Mouse (Mus musculus): Measurements from ENCODE around the gene Nipal4.

Nipal4 gene

GRCm38 (mm10) chr11:46157462-46157861 lies 8.8 kb downstream of the Nipal4 start:
- no peak for DNase-seq (ENCODE audit: low spot score)

DNA sequence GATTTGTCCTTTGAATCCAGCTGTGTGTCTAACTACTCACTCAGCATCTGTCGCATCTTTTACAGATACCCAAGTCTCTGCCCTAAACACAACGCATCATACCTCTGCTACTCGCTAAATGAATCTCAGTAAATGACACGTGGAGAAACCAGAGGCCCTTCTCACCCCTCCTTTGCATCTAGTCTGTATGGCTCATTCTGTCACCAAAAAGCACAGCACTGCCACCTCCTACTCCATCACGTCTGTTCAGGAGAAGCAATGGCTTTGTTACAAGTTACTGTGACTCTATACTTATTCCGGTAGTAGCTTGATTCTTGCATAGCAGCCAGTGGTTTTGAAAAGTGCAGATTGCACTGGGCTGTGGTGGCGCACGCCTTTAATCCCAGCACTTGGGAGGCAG lies 9.4 kb downstream of the Nipal4 start:
- no peak for DNase-seq (ENCODE audit: low spot score)

DNA sequence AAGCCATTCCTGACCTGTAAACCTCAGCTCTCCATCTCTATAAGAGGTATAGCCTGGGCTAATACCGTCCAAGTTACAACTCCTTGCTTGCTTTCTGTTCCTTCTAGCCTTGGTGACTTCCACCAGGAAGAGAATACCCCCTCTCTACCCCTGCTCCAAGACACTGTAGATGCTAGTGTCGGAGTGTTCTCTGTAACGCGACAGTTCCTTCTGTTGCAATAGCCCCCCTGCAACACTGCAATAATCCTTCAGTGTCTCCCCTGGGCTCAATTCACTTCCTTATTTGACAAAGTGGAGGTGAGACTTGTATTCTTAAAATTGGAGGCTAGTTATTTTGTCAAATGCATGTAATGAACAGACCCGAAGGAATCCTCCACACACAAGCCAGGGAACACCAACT lies 19.7 kb downstream of the Nipal4 start:
- DNase-seq (ENCODE audit: low spot score) = no peak

- no peak for DNase-seq (ENCODE audit: low spot score)
Observed at GRCm38 (mm10) chr11:46145163-46145875, 21.0 kb downstream of the Nipal4 start.

- DNase-seq (ENCODE audit: low spot score) = no peak
Observed at GRCm38 (mm10) chr11:46143342-46143741, 23.0 kb downstream of the Nipal4 start.

GRCm38 (mm10) chr11:46134899-46135298 lies 31.4 kb downstream of the Nipal4 start:
- no peak for DNase-seq (ENCODE audit: low spot score)

- no peak for DNase-seq (ENCODE audit: low spot score)
Observed at GRCm38 (mm10) chr11:46131022-46131986, 35.0 kb downstream of the Nipal4 start.

- no peak for DNase-seq (ENCODE audit: low spot score)
Observed at GRCm38 (mm10) chr11:46128548-46128945, 37.8 kb downstream of the Nipal4 start.

GRCm38 (mm10) chr11:46127621-46128547 lies 38.4 kb downstream of the Nipal4 start:
- peak; percentile 56 for DNase-seq (ENCODE audit: low spot score)

- DNase-seq (ENCODE audit: low spot score) = no peak
Observed at GRCm38 (mm10) chr11:46126827-46127410, 39.4 kb downstream of the Nipal4 start.

GRCm38 (mm10) chr11:46126317-46126716 lies 40.0 kb downstream of the Nipal4 start:
- no peak for DNase-seq (ENCODE audit: low spot score)

DNA sequence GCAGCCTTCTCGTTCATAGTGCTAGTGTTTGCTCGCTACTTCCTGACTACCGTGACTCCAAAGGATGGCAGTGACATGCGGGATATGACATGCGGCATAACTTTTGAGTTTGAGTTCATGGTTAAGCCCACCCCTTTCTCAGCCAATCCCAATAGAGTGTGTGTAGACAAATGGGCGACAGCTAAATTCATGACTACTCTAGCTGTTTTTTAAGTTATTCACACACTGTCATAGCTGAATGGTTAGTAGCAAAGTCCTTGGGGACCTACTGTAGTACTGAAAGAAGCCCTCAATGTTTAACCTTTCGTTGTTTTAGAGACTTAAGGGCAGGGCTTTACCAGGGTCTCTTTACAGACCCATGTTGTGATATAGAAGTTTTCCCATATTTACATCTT lies 40.5 kb downstream of the Nipal4 start:
- DNase-seq (ENCODE audit: low spot score) = no peak

- no peak for DNase-seq (ENCODE audit: low spot score)
Observed at GRCm38 (mm10) chr11:46125093-46125834, 41.0 kb downstream of the Nipal4 start.

DNA sequence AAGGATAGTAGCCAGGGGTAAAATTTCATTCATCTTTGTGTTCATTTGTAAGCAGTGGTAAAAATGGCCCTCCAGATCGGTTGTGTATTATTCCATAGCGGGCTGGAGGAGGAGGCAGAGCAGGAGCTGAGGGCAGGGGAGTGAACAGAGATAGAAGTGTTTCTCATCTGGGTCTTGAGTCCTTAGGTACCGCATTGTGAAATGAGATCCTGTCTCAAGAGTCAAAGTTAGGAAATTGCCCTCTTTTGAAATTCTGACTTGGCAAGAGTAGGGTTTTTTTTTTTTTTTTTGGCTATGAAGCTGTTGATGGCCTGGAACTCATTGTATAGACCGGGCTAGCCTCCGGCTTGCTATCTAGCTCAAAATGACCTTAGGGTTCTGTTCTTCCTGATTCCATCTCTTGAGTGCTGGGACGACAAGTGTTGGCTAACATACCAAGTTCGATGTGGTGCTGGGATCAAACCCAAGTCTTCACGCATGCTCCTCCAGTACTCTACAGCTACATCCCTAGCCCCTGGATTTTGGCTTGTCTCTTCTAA lies 42.9 kb downstream of the Nipal4 start:
- DNase-seq (ENCODE audit: low spot score) = no peak

- no peak for DNase-seq (ENCODE audit: low spot score)
Observed at GRCm38 (mm10) chr11:46122875-46123274, 43.4 kb downstream of the Nipal4 start.

DNA sequence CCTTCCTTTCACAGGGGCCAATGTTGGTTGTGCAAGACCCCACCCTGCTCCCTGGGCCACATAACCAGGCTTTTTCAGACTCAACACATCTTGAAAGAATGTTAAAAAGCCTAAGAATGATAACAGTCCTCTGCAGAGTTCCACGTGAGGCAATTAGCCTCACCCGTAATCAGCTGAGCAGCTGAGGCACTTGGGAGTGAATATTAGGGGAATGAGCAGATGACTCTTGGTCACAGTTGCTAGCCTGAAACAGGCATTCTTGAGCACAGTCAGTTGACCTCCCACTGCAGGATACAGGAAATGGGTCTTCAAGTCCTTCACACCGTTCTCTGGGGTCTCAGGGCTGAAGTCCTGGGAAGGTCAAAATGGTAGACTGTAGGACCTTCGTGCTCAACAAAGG lies 44.6 kb downstream of the Nipal4 start:
- DNase-seq (ENCODE audit: low spot score) = no peak

- no peak for DNase-seq (ENCODE audit: low spot score)
Observed at GRCm38 (mm10) chr11:46120084-46120483, 46.2 kb downstream of the Nipal4 start.

DNA sequence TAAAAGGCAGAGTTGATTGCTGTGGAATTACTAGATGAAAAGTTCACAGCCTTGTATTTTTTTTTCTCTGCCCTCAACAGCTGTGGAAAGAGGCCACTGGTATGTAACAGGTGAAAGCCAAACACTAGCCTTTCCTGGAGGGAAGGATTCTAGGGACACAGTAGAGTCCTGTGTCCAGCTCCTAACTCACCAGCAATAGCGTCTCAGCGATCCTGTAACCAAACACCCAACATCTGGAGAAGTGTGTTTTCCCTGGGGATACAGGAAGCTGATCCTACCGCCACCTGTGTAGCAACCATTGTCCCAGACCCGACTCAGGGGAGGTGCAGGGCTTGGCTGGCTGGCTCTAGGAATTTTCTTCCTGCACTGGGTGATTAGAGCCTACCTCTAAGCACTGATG lies 46.7 kb downstream of the Nipal4 start:
- DNase-seq (ENCODE audit: low spot score) = no peak

- DNase-seq (ENCODE audit: low spot score) = no peak
Observed at GRCm38 (mm10) chr11:46116510-46116909, 49.8 kb downstream of the Nipal4 start.

DNA sequence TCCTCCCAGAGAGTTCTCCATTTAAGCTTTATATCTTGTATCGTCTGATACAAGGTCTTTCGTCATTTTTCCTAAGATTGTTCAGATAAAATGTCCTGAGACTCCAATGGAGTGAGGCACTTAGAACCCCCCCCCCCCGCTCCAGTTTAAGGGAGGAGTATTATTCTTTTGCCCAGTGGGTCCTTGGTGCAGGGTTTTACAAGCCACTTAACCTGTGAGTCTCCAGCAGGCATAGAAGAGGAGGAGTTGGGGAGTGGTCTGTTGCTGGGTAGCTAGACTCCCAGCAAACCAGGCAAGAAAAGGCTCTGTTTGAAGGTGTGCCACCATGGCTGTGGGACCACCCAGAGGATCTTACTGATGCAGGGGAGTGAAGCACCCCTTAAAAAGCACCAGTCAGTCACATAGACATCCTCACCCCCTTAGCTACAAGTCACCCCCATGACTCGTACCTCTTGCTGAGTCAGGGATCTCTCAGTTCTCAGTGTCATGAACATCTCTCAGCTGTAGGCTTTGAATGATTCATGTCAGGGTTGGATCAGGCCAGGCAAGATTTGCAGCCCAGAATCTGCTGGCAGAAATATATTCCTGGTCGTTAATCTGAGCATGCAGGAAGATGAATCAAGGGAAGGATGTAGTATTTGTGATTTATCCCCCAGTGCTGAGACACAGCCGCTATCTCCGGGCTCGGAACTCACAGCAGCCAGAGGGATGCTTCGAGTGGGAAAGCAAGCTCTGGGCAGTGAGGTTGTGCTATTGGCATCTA lies 50.7 kb downstream of the Nipal4 start:
- no peak for DNase-seq (ENCODE audit: low spot score)
